Mouse (Mus musculus): ENCODE measurements around the gene Srgn.
"Not testable (repeated sequence)": the region's sequence is repeated elsewhere in the genome, so short reads cannot be mapped to it uniquely, and the experiment has no call there.

DNA sequence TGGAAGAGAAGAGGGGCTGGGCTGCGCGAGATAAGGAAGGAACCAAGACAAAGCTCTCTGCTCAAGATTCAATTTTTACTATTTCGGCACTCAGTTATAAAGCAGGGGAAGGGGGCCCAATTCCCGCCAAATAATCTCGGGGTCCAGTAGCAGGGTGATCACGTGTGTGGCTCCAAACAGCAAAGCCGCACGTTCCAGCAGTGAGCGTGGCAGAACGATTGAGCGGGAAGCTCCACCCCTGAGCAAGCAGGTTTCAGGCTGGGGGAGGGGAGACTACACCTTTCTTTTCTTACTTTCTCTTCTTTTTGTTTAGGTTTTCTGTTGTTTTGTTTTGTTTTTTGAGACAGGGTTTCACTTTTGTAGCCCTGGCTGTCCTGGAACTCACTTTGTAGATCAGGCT lies 75.2 kb downstream of the Srgn start:
- not testable (repeated sequence) for TF ChIP-seq CTCF (IDR thresholded peaks at IDR 0.05; ENCODE audit: control insufficient read depth, insufficient read depth, insufficient replicate concordance, low read depth, low read length); POLR2A (IDR thresholded peaks at IDR 0.05; ENCODE audit: control insufficient read depth, low read depth, low read length)

Data from testis, adult 2 months (tissue).